Mouse (Mus musculus) lung, postnatal 0 days (tissue): ENCODE data around the gene Epb41. TPM values are rescaled to one million over a fixed set of nuclear protein-coding genes. Genes with fewer than 3 reads are reported as not detected.

Experiments
- ATAC-seq: fragments of 200-750 bp; cut with Nextera tagmentation; 2 replicates; pipeline ENCODE4 v1.8.0; 2017; ENCODE audit warnings: moderate library complexity
- DNase-seq: peaks from one replicate; pipeline ENCODE4 v3.0.0-alpha.2; 2016; ENCODE audit warnings: low spot score
- H3K27ac ChIP-seq: fragments of 300-500 bp; sonication (generic); 2 replicates; pipeline ENCODE4 v1.5.1; 2014; ENCODE audit warnings: antibody characterized with exemption, mild to moderate bottlenecking, low read length, mixed read lengths
- H3K27me3 ChIP-seq: fragments of 300-500 bp; sonication (generic); replicated peaks from 2 replicates; pipeline ENCODE4 v1.6.1; 2014; ENCODE audit warnings: low read length, mixed read lengths; ENCODE audit not compliant: insufficient read depth
- H3K36me3 ChIP-seq: fragments of 300-500 bp; sonication (generic); 2 replicates; pipeline ENCODE4 v1.6.1; 2014; ENCODE audit warnings: low read length, mixed read lengths; ENCODE audit not compliant: insufficient read depth
- H3K4me1 ChIP-seq: fragments of 300-500 bp; sonication (generic); 2 replicates; pipeline ENCODE4 v1.6.1; 2014; ENCODE audit warnings: antibody characterized with exemption, low read depth, low read length, mixed read lengths; ENCODE audit not compliant: insufficient read depth
- H3K4me2 ChIP-seq: fragments of 300-500 bp; sonication (generic); replicated peaks from 2 replicates; pipeline ENCODE4 v1.6.1; 2014; ENCODE audit warnings: low read depth, mild to moderate bottlenecking, low read length, moderate library complexity, mixed read lengths
- H3K4me3 ChIP-seq: fragments of 300-500 bp; sonication (generic); 2 replicates; pipeline ENCODE4 v1.5.1; 2014; ENCODE audit warnings: low read depth, low read length
- H3K9ac ChIP-seq: fragments of 300-500 bp; sonication (generic); replicated peaks from 2 replicates; pipeline ENCODE4 v1.6.1; 2014; ENCODE audit warnings: low read depth, mild to moderate bottlenecking
- H3K9me3 ChIP-seq: fragments of 300-500 bp; sonication (generic); 2 replicates; pipeline ENCODE4 v1.6.1; 2016; ENCODE audit warnings: low read length, mixed read lengths
- CTCF ChIP-seq: IDR thresholded peaks from 2 replicates; pipeline ENCODE4 v1.5.1; 2016; ENCODE audit warnings: antibody characterized with exemption, mild to moderate bottlenecking
- EP300 ChIP-seq: IDR thresholded peaks from 2 replicates; pipeline ENCODE4 v1.6.1; 2016; ENCODE audit warnings: antibody characterized with exemption, mild to moderate bottlenecking, control low read depth
- WGBS: fragments of 180-500 bp; shearing (Covaris S2); extraction: QIAGEN DNeasy Blood & Tissue Kit; methylation state at CpG from one replicate; pipeline ENCODE4 v1.1.7; 2014; 5-methylcytosine and 5-hydroxymethylcytosine counted together
- polyA plus RNA-seq: library from polyadenylated mRNA; unstranded; fragments of >200 nt; fragmentation: Nextera tagmentation; extraction: Ambion mirVana; gene quantifications from 2 replicates; pipeline ENCODE4 v1.2.1, GENCODE M21; 2015

Epb41 gene
- polyA plus RNA-seq, 1 experiment from 2014 or later = 29.9 TPM

DNA sequence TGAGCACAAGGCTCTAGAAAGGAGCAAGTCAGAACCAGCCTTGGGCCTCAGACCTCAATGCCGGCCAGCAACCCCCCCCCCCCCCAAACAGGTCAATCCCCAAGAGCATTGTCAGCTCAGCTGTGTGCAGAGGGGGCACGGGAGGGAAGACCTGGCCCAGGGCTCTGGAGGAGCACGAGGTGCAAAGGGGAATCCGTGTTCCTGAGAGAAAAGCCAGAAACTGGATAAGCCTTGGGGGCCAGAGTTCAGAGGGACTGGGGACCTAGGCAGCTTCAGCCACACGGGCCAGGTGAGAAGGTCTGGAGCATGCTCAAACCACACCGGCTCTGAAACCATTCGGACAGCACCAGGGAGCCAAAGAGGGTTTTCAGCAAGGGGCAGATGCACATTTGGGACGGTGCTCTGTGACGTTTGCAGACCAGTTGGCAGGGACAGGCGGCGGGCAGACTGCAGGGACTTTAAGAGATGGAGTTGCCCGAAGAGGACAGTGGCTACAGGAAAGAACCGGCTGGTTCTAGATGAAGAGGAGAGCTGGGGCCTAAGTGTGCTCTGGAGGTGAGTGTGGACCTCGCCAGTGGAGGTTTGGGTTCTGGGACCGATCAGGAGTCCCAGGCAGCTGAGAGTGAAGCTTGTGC is 155.5 kb downstream of the Epb41 start:
- DNase-seq (no peak), ATAC-seq (no peak)
- no peak for TF ChIP-seq CTCF
- no peak for TF ChIP-seq EP300
- 30% methylated on average over 15 of the region's 15 CpGs for WGBS
- H3K4me2 ChIP-seq = peak overlapping the region; percentile 94
- no peaks in the 10 kb centered on the region; the same call in 1 of the 2 replicates for H3K4me1 ChIP-seq
- no peaks in the 10 kb centered on the region for H3K9me3 ChIP-seq
- peak overlapping the region; percentile 56; the same call in 1 of the 2 replicates for H3K4me3 ChIP-seq
- H3K9ac ChIP-seq = no peak overlapping the region
- peaks cover 36% of the 10 kb centered on the region for H3K27me3 ChIP-seq
- peak overlapping the region; percentile 57; the same call in 1 of the 2 replicates for H3K27ac ChIP-seq
- 0 out of 2 replicates have a peak, but pooled peaks cover 3% of the 10 kb centered on the region for H3K36me3 ChIP-seq

DNA sequence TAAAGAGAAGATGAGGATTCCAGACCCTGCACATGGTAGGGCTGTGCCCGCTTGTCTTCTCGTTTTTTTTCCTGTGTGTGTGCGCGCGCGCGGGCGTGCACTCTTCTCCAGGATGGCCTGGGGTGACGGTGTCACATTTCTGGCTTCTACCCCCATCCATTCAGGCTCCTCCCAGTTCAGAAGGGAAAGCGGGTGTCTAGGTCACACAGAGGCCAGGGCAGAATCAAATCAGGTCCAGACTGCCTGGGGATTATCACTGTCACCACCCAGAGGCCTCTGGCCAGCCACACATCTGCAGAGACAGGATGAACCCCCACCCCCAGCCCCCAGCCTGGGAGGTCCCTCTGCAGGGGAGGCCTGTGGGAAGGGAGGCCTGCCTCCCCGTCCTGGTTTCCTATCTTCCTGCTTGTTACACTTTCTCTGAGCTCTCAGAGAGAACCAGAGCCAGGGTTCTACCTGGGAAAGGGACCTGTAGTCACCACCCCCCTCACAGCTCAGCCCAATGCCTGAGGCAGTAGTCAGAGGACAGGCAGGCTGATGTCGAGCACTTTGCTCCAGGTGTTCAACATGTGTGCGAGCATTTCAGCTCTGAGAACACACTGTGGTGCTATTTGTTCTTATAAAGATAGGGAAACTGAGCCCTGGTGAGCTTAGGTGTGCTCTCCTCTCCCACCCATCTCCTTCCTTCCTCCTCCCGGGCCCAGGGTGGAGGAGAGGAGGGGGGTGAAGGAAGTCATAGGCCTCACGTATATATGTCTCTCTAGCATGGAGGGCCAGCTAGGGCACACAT is 156.2 kb downstream of the Epb41 start:
- no peak overlapping the region for H3K4me2 ChIP-seq

DNA sequence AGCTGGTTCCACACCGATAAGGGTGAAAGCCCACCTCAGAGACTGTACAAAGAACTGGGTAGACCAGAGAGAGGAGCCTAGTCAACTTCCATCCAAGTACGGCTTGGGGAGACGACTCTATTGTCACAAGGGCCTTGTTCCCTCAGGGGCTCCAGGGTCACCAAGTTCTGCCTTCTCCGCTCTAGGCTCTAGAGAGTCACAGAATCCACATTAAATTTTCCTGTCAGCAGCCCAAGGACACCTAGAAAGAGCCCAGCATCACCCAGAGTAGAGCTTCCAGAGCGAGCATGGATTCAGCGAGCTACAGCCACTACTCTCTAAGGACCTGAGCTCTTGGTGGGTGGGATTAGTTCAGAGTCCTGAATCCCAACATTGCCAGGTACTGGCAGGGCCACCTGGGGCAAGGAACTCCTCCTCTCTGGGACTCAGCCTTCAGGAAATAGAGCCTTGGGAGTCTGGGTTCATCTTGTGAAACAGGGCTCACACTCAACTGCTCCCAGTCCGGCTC is 157.0 kb downstream of the Epb41 start:
- WGBS = 72% methylated on average over 7 of the region's 7 CpGs
- no peak overlapping the region for H3K27ac ChIP-seq
- H3K4me2 ChIP-seq = no peak overlapping the region
- H3K27me3 ChIP-seq = peaks cover 36% of the 10 kb centered on the region
- no peak for ATAC-seq
- no peak for DNase-seq
- H3K36me3 ChIP-seq = no peaks in the 10 kb centered on the region
- no peaks in the 10 kb centered on the region for H3K9me3 ChIP-seq
- H3K4me3 ChIP-seq = no peak overlapping the region
- H3K9ac ChIP-seq = no peak overlapping the region
- TF ChIP-seq CTCF = no peak
- TF ChIP-seq EP300 = no peak
- peaks cover 4% of the 10 kb centered on the region for H3K4me1 ChIP-seq

More for the DNA sequence above, 156.2 kb downstream of the Epb41 start:
- ATAC-seq = peak; percentile 11
- TF ChIP-seq CTCF = no peak
- TF ChIP-seq EP300 = no peak
- Histone ChIP-seq H3K27ac (no peak overlapping the region), H3K27me3 (peaks cover 36% of the 10 kb centered on the region), H3K36me3 (no peaks in the 10 kb centered on the region), H3K4me3 (no peak overlapping the region), H3K4me1 (no peaks in the 10 kb centered on the region; the same call in 1 of the 2 replicates), H3K9ac (no peak overlapping the region), H3K9me3 (no peaks in the 10 kb centered on the region)
- DNase-seq = peak; percentile 49
- 18% methylated on average over 15 of the region's 15 CpGs for WGBS

DNA sequence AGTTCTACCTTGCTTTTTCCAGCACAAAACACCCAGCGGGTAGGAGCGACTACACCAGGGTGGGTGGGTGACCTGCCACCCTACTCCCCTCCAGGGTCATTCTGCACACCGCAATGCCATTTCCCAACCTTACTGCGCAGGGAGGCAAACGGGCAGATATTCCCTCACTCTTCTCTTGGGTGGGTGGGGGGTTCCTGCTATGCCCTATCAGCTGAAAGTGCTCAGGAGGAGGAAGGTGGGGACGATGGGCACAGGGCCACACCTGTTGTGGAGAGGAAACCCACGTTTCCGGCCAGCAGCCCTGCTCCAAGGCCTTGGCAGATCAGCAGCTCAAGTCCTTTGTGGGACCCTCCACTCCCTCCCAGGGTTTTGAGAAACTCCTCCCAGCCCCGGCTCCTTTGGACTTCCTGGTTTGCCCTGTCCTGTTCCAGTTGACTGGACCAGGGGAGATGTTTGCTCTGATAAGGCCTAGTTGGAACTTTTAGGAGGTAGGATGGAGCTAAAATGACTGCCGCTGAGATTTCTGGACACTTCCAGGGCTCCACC is 158.0 kb downstream of the Epb41 start:
- H3K4me3 ChIP-seq = no peak overlapping the region
- no peak overlapping the region for H3K27ac ChIP-seq
- H3K9me3 ChIP-seq = no peaks in the 10 kb centered on the region
- peaks cover 4% of the 10 kb centered on the region for H3K4me1 ChIP-seq
- H3K27me3 ChIP-seq = peaks cover 26% of the 10 kb centered on the region
- 68% methylated on average over 10 of the region's 10 CpGs for WGBS
- ATAC-seq = no peak
- TF ChIP-seq CTCF = no peak
- TF ChIP-seq EP300 = no peak
- no peak overlapping the region for H3K9ac ChIP-seq
- DNase-seq = no peak
- no peak overlapping the region for H3K4me2 ChIP-seq
- H3K36me3 ChIP-seq = no peaks in the 10 kb centered on the region

DNA sequence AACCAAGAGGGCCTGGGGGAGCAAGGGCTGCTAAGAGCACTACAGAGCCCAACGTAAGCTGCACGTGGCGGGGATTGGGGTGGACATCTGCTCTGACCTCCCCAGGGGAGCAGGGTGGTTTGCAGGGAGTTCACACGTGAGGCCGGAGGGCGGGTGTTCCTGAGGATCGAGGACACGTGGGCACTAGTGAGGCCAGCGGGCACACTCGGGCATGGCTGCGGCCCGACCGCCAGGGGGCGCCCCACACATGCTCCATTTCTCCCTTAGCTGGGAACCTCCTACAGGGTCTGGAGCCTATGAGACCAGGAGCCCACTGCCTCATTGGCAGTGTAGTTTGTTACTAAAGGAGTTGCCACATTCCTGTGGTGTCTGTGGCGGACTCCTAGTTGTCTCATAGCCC is 158.7 kb downstream of the Epb41 start:
- no peak overlapping the region for H3K4me2 ChIP-seq
- peaks cover 4% of the 10 kb centered on the region for H3K4me1 ChIP-seq

DNA sequence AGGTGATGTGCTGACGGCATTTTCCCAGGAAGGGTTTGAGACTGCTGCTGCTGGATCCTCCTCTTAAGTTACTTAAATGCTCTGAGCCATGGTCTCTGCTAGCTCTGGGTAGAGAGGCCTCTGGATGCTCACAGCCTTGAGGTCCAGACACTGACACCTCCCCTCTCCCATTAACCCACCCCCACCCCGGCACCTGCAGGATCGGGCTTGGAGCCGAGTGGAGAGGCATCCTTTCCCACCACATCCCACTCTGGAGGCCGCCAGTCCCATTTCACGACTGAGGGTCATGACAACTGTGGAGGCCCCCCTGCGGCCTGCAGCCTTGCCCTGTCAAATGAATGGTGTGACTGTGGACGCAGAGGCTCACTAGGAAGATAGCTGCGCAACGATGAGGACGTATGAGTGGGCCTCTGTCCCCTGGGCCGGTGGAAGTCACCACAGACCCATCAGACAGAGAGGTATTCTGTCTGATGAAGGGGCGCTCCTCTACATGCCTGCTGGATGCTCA is 159.2 kb downstream of the Epb41 start:
- no peak overlapping the region for H3K27ac ChIP-seq
- TF ChIP-seq EP300 (no peak), CTCF (no peak)
- H3K4me3 ChIP-seq = no peak overlapping the region
- no peak overlapping the region for H3K4me2 ChIP-seq
- H3K27me3 ChIP-seq = peaks cover 19% of the 10 kb centered on the region
- DNase-seq (no peak), ATAC-seq (no peak)
- H3K9ac ChIP-seq = no peak overlapping the region
- H3K36me3 ChIP-seq = no peaks in the 10 kb centered on the region
- no peaks in the 10 kb centered on the region for H3K9me3 ChIP-seq
- 32% methylated on average over 13 of the region's 13 CpGs for WGBS
- H3K4me1 ChIP-seq = peaks cover 7% of the 10 kb centered on the region

More for the DNA sequence above, 158.7 kb downstream of the Epb41 start:
- H3K36me3 ChIP-seq = no peaks in the 10 kb centered on the region
- peak; percentile 47 for ATAC-seq
- H3K4me3 ChIP-seq = no peak overlapping the region
- no peak overlapping the region for H3K27ac ChIP-seq
- TF ChIP-seq CTCF (peak; percentile 94), EP300 (no peak)
- H3K27me3 ChIP-seq = peaks cover 19% of the 10 kb centered on the region
- DNase-seq = peak; percentile 81
- H3K9me3 ChIP-seq = no peaks in the 10 kb centered on the region
- WGBS = 6% methylated on average over 12 of the region's 15 CpGs
- H3K9ac ChIP-seq = no peak overlapping the region
